ENCODE assay signal across 8 mouse cellular contexts in genomic region chr11:70982557-70983228, GRCm38 (mm10). TPM values are rescaled to one million over a fixed set of nuclear protein-coding genes. Genes with fewer than 3 reads are reported as not detected.
DNase-seq lines count a peak whose midpoint lies in the region; ATAC-seq and TF ChIP-seq lines count a peak whose summit lies in the region.

Gene C1qbp (minus strand): TSS chr11:70983026.

- H3K9ac ChIP-seq in embryonic facial prominence, embryonic 14.5 days (ENCODE audit: low read depth, low read length): peak within 1 kb of the TSS; percentile 94
- H3K9ac ChIP-seq in heart, adult 2 months (ENCODE audit: low read depth, low read length): peak within 1 kb of the TSS; percentile 99
- peak within 1 kb of the TSS; percentile 91 for H3K9ac ChIP-seq in limb, embryonic 12.5 days (replicated peaks)
- peak within 1 kb of the TSS; percentile 81 for H3K9ac ChIP-seq in midbrain, embryonic 14.5 days (replicated peaks; ENCODE audit: low read length)

- H3K4me1 ChIP-seq in bone marrow, adult 2 months (ENCODE audit: control insufficient read depth, insufficient read depth, low read length): peaks cover 1% of the 10 kb centered on the region; the same call in 1 of the 2 replicates
- H3K4me1 ChIP-seq in embryonic facial prominence, embryonic 14.5 days (ENCODE audit: control insufficient read depth, insufficient read depth, low read length): peaks cover 11% of the 10 kb centered on the region; the same call in 1 of the 2 replicates
- peaks cover 3% of the 10 kb centered on the region for H3K4me1 ChIP-seq in heart, adult 2 months (ENCODE audit: control insufficient read depth, insufficient read depth, low read length)
- H3K4me1 ChIP-seq in limb, embryonic 12.5 days (replicated peaks): peaks cover 12% of the 10 kb centered on the region
- peaks cover 9% of the 10 kb centered on the region for H3K4me1 ChIP-seq in midbrain, embryonic 14.5 days (ENCODE audit: control insufficient read depth, insufficient read depth, low read length)

- peak within 1 kb of the TSS; percentile 80 for H3K4me2 ChIP-seq in embryonic facial prominence, embryonic 14.5 days (ENCODE audit: low read depth, low read length)
- peak within 1 kb of the TSS; percentile 76 for H3K4me2 ChIP-seq in limb, embryonic 12.5 days
- peak within 1 kb of the TSS; percentile 60 for H3K4me2 ChIP-seq in midbrain, embryonic 14.5 days (ENCODE audit: low read length)

- H3K9me3 ChIP-seq in embryonic facial prominence, embryonic 14.5 days (ENCODE audit: control insufficient read depth, low read length): no peaks in the 10 kb centered on the region
- H3K9me3 ChIP-seq in limb, embryonic 12.5 days: no peaks in the 10 kb centered on the region
- H3K9me3 ChIP-seq in midbrain, embryonic 14.5 days (ENCODE audit: control insufficient read depth, low read length): no peaks in the 10 kb centered on the region

- peak; percentile 93 for TF ChIP-seq CTCF in bone marrow, adult 2 months (IDR thresholded peaks at IDR 0.05; ENCODE audit: control insufficient read depth, insufficient read depth, low read length)
- no peak; the same call in 1 of the 2 replicates for TF ChIP-seq CTCF in heart, adult 2 months (IDR thresholded peaks at IDR 0.05)

- WGBS in bone marrow, adult 2 months: under 1% methylated on average over 64 of the region's 64 CpGs
- WGBS in embryonic facial prominence, embryonic 14.5 days: under 1% methylated on average over 37 of the region's 64 CpGs
- under 1% methylated on average over 56 of the region's 64 CpGs for WGBS in heart, adult 2 months
- WGBS in limb, embryonic 12.5 days: under 1% methylated on average over 53 of the region's 64 CpGs
- under 1% methylated on average over 60 of the region's 64 CpGs for WGBS in midbrain, embryonic 14.5 days

- no peaks in the 10 kb centered on the region for H3K27me3 ChIP-seq in embryonic facial prominence, embryonic 14.5 days (replicated peaks; ENCODE audit: control insufficient read depth, insufficient read depth, low read length)
- H3K27me3 ChIP-seq in heart, adult 2 months (ENCODE audit: control insufficient read depth, insufficient read depth, low read length): no peaks in the 10 kb centered on the region
- H3K27me3 ChIP-seq in limb, embryonic 12.5 days: no peaks in the 10 kb centered on the region
- no peaks in the 10 kb centered on the region for H3K27me3 ChIP-seq in midbrain, embryonic 14.5 days (ENCODE audit: control insufficient read depth, insufficient read depth, low read length)

- no peak within 1 kb of the TSS for H3K27ac ChIP-seq in bone marrow, adult 2 months (ENCODE audit: control insufficient read depth, insufficient read depth, low read depth, low read length, poor library complexity)
- no peak within 1 kb of the TSS; the same call in 1 of the 2 replicates for H3K27ac ChIP-seq in embryonic facial prominence, embryonic 14.5 days (replicated peaks; ENCODE audit: low read depth, low read length)
- peak within 1 kb of the TSS; percentile 55 for H3K27ac ChIP-seq in heart, adult 2 months
- H3K27ac ChIP-seq in limb, embryonic 12.5 days: peak within 1 kb of the TSS; percentile 66
- H3K27ac ChIP-seq in midbrain, embryonic 14.5 days (replicated peaks; ENCODE audit: low read depth, low read length): 0 out of 2 replicates have a peak within 1 kb of the TSS, but pooled peaks have one; percentile 10

- TF ChIP-seq POLR2A in bone marrow, adult 2 months (IDR thresholded peaks at IDR 0.05; ENCODE audit: borderline replicate concordance, control insufficient read depth, low read depth, low read length): peak; percentile 57; the same call in 1 of the 2 replicates
- TF ChIP-seq POLR2A in heart, adult 2 months (IDR thresholded peaks at IDR 0.05; ENCODE audit: insufficient read depth, low read depth, low read length): peak; percentile 59; the same call in 1 of the 2 replicates

- intact Hi-C loops in heart, adult 2 months (cut with DNase I): loop anchor here (1.0 to 2.0 kb wide), 2 partner anchors 22 to 70 kb away; partner anchors contain the start of gene Dhx33

- peaks cover 64% of the 10 kb centered on the region for H3K36me3 ChIP-seq in embryonic facial prominence, embryonic 14.5 days (ENCODE audit: control insufficient read depth, insufficient read depth, low read length)
- H3K36me3 ChIP-seq in heart, adult 2 months (ENCODE audit: control insufficient read depth, insufficient read depth, low read length): no peaks in the 10 kb centered on the region
- peaks cover 69% of the 10 kb centered on the region for H3K36me3 ChIP-seq in limb, embryonic 12.5 days
- peaks cover 68% of the 10 kb centered on the region for H3K36me3 ChIP-seq in midbrain, embryonic 14.5 days (ENCODE audit: control insufficient read depth, insufficient read depth, low read length)

- peak; percentile 90 for DNase-seq in 416B (ENCODE audit: low read depth)
- peak; percentile 92 for DNase-seq in embryonic facial prominence, embryonic 14.5 days (ENCODE audit: low spot score)
- peak; percentile 94 to 98 for DNase-seq in heart, adult 2 months
- DNase-seq in kidney, adult 8-10 months: peak; percentile 91 to 94
- peak; percentile 95 for DNase-seq in midbrain, embryonic 14.5 days
- peak; percentile 88 for DNase-seq in spleen, adult 12 weeks (ENCODE audit: low spot score)

- ATAC-seq in embryonic facial prominence, embryonic 14.5 days (ENCODE audit: low read depth): peak; percentile 98
- peak; percentile 91 for ATAC-seq in limb, embryonic 12.5 days (ENCODE audit: insufficient number of reproducible peaks, insufficient read depth, low FRiP score, low TSS enrichment, low read depth)
- ATAC-seq in midbrain, embryonic 14.5 days (ENCODE audit: low FRiP score, low TSS enrichment): peak; percentile 94

- peak; percentile 81; the same call in 1 of the 2 replicates for TF ChIP-seq EP300 in heart, adult 2 months (IDR thresholded peaks at IDR 0.05; ENCODE audit: insufficient read depth, low read depth, low read length)

- peaks cover 3% of the 10 kb centered on the region; the same call in 1 of the 2 replicates for H3K79me2 ChIP-seq in heart, adult 2 months (replicated peaks; ENCODE audit: control insufficient read depth, insufficient read depth, low read length)

- peak within 1 kb of the TSS; percentile 77 for H3K4me3 ChIP-seq in bone marrow, adult 2 months (replicated peaks; ENCODE audit: control insufficient read depth, low read depth, low read length)
- H3K4me3 ChIP-seq in embryonic facial prominence, embryonic 14.5 days (ENCODE audit: low read depth, low read length): peak within 1 kb of the TSS; percentile 99
- peak within 1 kb of the TSS; percentile 63 for H3K4me3 ChIP-seq in heart, adult 2 months
- H3K4me3 ChIP-seq in limb, embryonic 12.5 days (replicated peaks): peak within 1 kb of the TSS; percentile 99
- H3K4me3 ChIP-seq in midbrain, embryonic 14.5 days (replicated peaks; ENCODE audit: low read depth, low read length): peak within 1 kb of the TSS; percentile 96

RNA-seq across cellular contexts. Expression of gene C1qbp, which starts in this region (rescaled TPM):
- polyA plus RNA-seq in bone marrow, adult 2 months (2011; ENCODE audit: insufficient read depth, insufficient read length, low replicate concordance, missing spikeins): 70.2 and 84.8 TPM in 2 replicates
- polyA plus RNA-seq in embryonic facial prominence, embryonic 14.5 days (2014; fragmentation: Nextera tagmentation; extraction: Ambion mirVana): 223 and 224 TPM in 2 replicates
- 100 to 1,000 TPM; 195 to 216 TPM for total RNA-seq in heart, adult 2 months (2021)
- polyA plus RNA-seq in heart, adult 2 months (2012; rRNA removed): 99.0 and 122 TPM in 2 replicates
- 259 and 269 TPM in 2 replicates for polyA plus RNA-seq in limb, embryonic 12.5 days (2016; fragmentation: Nextera tagmentation; extraction: Ambion mirVana)
- polyA plus RNA-seq in midbrain, embryonic 14.5 days (2014; fragmentation: Nextera tagmentation; extraction: Ambion mirVana): 170 and 178 TPM in 2 replicates

Comparison
In these comparisons a context has a peak if more than half of its experiments do, and no peak if none do; other contexts are left out.
1. H3K27ac ChIP-seq: peak in heart, adult 2 months (single experiment), limb, embryonic 12.5 days (single experiment) and midbrain, embryonic 14.5 days (single experiment); none in bone marrow, adult 2 months (single experiment) and embryonic facial prominence, embryonic 14.5 days (single experiment).
2. Peak in every context shown above with its lines, with median percentiles within 50 percentile points of each other: DNase-seq, H3K4me3 ChIP-seq, ATAC-seq, H3K4me2 ChIP-seq and H3K9ac ChIP-seq.